Mouse (Mus musculus): Measurements from ENCODE around the gene Olfr1444.

GRCm38 (mm10) chr19:12813883-12814282 lies 43.2 kb upstream of the Olfr1444 start:
- no peak for TF ChIP-seq POLR2A (IDR thresholded peaks at IDR 0.05; ENCODE audit: low read depth, low read length)
- TF ChIP-seq MYC (IDR thresholded peaks at IDR 0.05; ENCODE audit: low read depth, low read length) = no peak
- no peak for TF ChIP-seq PAX5 (IDR thresholded peaks at IDR 0.05; ENCODE audit: low read length)
- TF ChIP-seq MXI1 (IDR thresholded peaks at IDR 0.05; ENCODE audit: low read depth, low read length) = no peak
- TF ChIP-seq CTCF (conservative IDR thresholded peaks at IDR 0.05 in 1 of 2, IDR thresholded peaks at IDR 0.05 in 1 of 2; ENCODE audit: low read depth in 2 of 2, low read length in 2 of 2) = no peak
- TF ChIP-seq ZC3H11A (IDR thresholded peaks at IDR 0.05; ENCODE audit: low read depth, low read length) = no peak
